Mouse (Mus musculus) heart, postnatal 0 days (tissue): ENCODE results near the gene Zfp39.

Experiments
- CTCF ChIP-seq: IDR thresholded peaks from 2 replicates; pipeline ENCODE4 v1.5.1; 2016; ENCODE audit warnings: antibody characterized with exemption, control low read depth, low read depth
- EP300 ChIP-seq: IDR thresholded peaks from 2 replicates; pipeline ENCODE4 v1.6.1; 2016; ENCODE audit warnings: antibody characterized with exemption, low read depth

GRCm38 (mm10) chr11:58948542-58949479 lies 44.8 kb upstream of the Zfp39 start, which contains the start of gene Hist3h2ba:
- TF ChIP-seq CTCF (no peak), EP300 (no peak)
